Mouse (Mus musculus) MEL (cell line): ENCODE measurements around the gene Tigit.

Experiments used
- MAX ChIP-seq: IDR thresholded peaks from 2 replicates; pipeline ENCODE4 v1.6.1; 2011; ENCODE audit warnings: low read length, improper control_type of control experiment
- RAD21 ChIP-seq: IDR thresholded peaks from 2 replicates; pipeline ENCODE4 v1.6.1; 2011; ENCODE audit warnings: mild to moderate bottlenecking, low read depth, low read length, improper control_type of control experiment

DNA sequence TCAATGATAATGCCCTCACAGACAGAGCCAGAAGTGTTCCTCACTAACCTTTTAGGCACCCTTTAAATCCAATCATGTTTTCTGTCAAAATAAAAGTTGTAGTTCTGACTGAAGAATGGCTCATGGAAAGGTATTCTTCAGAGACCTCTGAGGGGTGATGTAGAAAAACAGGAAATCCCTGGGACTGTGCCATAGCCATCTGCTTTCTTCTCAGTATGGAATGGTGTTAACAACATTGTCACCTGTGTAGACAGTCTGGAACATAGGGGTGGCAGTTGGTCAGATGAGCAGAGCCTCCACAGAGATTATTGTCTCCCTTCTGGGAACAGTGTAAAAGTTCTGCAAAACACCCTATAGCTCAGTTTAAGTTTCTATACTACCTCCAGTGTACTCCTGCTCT lies 55.9 kb downstream of the Tigit start:
- TF ChIP-seq RAD21 (no peak), MAX (no peak)
